Mouse (Mus musculus) liver, adult 2 months (tissue): ENCODE measurements around the gene Notch3.

Experiments used
- CTCF ChIP-seq: fragments of 200-500 bp; IDR thresholded peaks from 2 replicates; pipeline ENCODE4 v1.5.1; 2011; ENCODE audit warnings: low read depth, low read length, control low read depth
- POLR2A ChIP-seq: fragments of 200-500 bp; IDR thresholded peaks from 2 replicates; pipeline ENCODE4 v1.6.1; 2011; ENCODE audit warnings: low read length, control low read depth; ENCODE audit not compliant: insufficient read depth; ENCODE audit errors: extremely low read depth

- no peak for TF ChIP-seq POLR2A
- no peak for TF ChIP-seq CTCF
These were observed 57.3 kb downstream of the Notch3 start for GRCm38 (mm10) chr17:32109201-32109940.
